Mouse (Mus musculus) hindbrain, embryonic 11.5 days (tissue): ENCODE results near the gene Slc41a3. TPM values are rescaled to one million over a fixed set of nuclear protein-coding genes. Genes with fewer than 3 reads are reported as not detected.

Experiments
- ATAC-seq: fragments of 200-750 bp; cut with Nextera tagmentation; 2 replicates; pipeline ENCODE4 v1.8.0; 2017; ENCODE audit warnings: mild to moderate bottlenecking, moderate TSS enrichment, moderate library complexity; ENCODE audit not compliant: low FRiP score
- DNase-seq: peaks from one replicate; pipeline ENCODE4 v3.0.0-alpha.2; 2015; ENCODE audit warnings: low spot score
- H3K27ac ChIP-seq: fragments of 300-500 bp; sonication (generic); 2 replicates; pipeline ENCODE4 v1.5.1; 2014; ENCODE audit warnings: mild to moderate bottlenecking, low read depth, low read length
- H3K27me3 ChIP-seq: fragments of 300-500 bp; sonication (generic); 2 replicates; pipeline ENCODE4 v1.6.1; 2014; ENCODE audit warnings: mild to moderate bottlenecking, low read length, moderate library complexity, mixed read lengths; ENCODE audit not compliant: control insufficient read depth, insufficient read depth
- H3K36me3 ChIP-seq: fragments of 300-500 bp; sonication (generic); 2 replicates; pipeline ENCODE4 v1.6.1; 2014; ENCODE audit warnings: mild to moderate bottlenecking, low read length, moderate library complexity, mixed read lengths; ENCODE audit not compliant: control insufficient read depth, insufficient read depth
- H3K4me1 ChIP-seq: fragments of 300-500 bp; sonication (generic); replicated peaks from 2 replicates; pipeline ENCODE4 v1.6.1; 2014; ENCODE audit warnings: low read length, mixed read lengths; ENCODE audit not compliant: control insufficient read depth, insufficient read depth
- H3K4me2 ChIP-seq: fragments of 300-500 bp; sonication (generic); replicated peaks from 2 replicates; pipeline ENCODE4 v1.6.1; 2014; ENCODE audit warnings: mild to moderate bottlenecking, low read depth, low read length
- H3K4me3 ChIP-seq: fragments of 300-500 bp; sonication (generic); 2 replicates; pipeline ENCODE4 v1.5.1; 2014; ENCODE audit warnings: low read depth, low read length
- H3K9ac ChIP-seq: fragments of 300-500 bp; sonication (generic); 2 replicates; pipeline ENCODE4 v1.6.1; 2014; ENCODE audit warnings: low read depth, low read length
- H3K9me3 ChIP-seq: fragments of 300-500 bp; sonication (generic); 2 replicates; pipeline ENCODE4 v1.6.1; 2016; ENCODE audit warnings: low read length; ENCODE audit not compliant: control insufficient read depth
- WGBS: fragments of 180-500 bp; shearing (Covaris S2); extraction: QIAGEN DNeasy Blood & Tissue Kit; methylation state at CpG from one replicate; pipeline ENCODE4 v1.1.7; 2014; 5-methylcytosine and 5-hydroxymethylcytosine counted together
- polyA plus RNA-seq: library from polyadenylated mRNA; unstranded; fragments of >200 nt; fragmentation: Nextera tagmentation; extraction: Ambion mirVana; gene quantifications from 2 replicates; pipeline ENCODE4 v1.2.1, GENCODE M21; 2014

Gene Slc41a3
- polyA plus RNA-seq, 1 experiment from 2014 or later, result 3.2 TPM

DNA sequence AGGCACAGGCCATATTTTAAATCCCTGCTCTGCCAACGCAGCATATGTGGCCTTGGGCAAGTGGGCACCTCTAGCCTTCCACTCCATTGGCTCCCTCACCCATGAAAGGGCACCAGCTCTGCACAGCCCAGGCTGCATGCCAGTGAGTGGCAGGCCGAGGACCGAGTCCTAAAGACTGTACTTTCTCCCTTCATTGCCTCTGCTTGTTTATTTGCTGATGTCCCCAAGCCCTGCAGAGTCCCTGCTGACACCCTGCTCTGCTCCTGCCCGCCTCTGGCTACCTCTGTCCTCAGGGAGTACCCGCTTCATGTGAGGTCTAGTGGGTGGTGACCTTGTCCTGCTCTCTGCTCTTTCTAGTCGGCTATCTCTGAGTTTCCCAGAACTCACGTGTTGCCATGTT is 1.4 kb upstream of the Slc41a3 start:
- H3K4me1 ChIP-seq, result no peaks in the 10 kb centered on the region
- peaks cover 2% of the 10 kb centered on the region for H3K27me3 ChIP-seq
- no peak for DNase-seq
- H3K4me3 ChIP-seq, result no peak overlapping the region
- no peak for ATAC-seq
- no peaks in the 10 kb centered on the region for H3K36me3 ChIP-seq
- no peak overlapping the region for H3K9ac ChIP-seq
- no peak overlapping the region for H3K4me2 ChIP-seq
- no peaks in the 10 kb centered on the region for H3K9me3 ChIP-seq
- no peak overlapping the region for H3K27ac ChIP-seq
- 62% methylated on average over 7 of the region's 7 CpGs for WGBS

DNA sequence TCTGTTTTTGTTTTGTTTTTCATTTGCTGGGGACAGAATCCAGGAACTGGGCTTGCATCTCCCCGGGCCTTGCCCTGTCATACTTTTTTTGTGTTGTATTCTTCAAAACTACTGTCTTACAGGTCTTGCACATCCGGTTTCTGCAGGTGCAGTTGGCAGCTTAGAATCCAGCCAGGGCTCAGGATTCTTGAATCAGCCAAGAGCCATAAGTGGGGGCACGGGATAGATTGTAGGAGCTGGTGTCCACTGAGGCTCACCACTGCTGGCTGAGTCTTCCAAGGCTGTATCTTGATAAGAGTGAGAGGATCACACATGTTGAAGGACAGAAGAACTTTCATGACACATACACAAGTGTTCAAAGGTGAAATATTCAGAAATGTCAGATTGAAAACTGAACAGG is 395 bp upstream of the Slc41a3 start:
- Histone ChIP-seq H3K4me1 (no peaks in the 10 kb centered on the region), H3K9me3 (no peaks in the 10 kb centered on the region), H3K9ac (no peak overlapping the region), H3K27me3 (peaks cover 2% of the 10 kb centered on the region), H3K4me3 (peak overlapping the region; percentile 49), H3K27ac (no peak overlapping the region), H3K36me3 (no peaks in the 10 kb centered on the region), H3K4me2 (peak overlapping the region; percentile 66; the same call in 1 of the 2 replicates)
- ATAC-seq, result no peak
- no peak for DNase-seq
- 66% methylated on average over 3 of the region's 3 CpGs for WGBS

DNA sequence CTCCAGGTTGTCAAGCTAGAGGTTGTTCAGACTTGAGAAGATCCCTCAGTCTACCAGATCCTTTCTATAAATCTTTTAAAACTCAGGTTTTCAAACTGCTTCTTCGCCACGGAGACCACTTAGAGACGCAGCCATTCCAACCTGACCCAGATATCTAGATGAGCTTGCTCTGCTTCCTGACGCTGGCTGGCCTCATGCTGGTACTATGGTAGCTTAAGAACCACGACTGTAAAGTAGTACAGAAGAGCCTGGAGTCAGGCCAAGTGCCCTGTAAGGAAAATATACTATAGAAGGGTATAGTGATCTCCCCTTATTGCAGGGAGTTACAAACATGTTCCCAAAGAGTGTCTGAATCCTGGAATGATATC is 757 bp downstream of the Slc41a3 start:
- Histone ChIP-seq H3K9ac (peak overlapping the region; percentile 62), H3K9me3 (no peaks in the 10 kb centered on the region), H3K27ac (no peak overlapping the region), H3K4me1 (no peaks in the 10 kb centered on the region), H3K36me3 (no peaks in the 10 kb centered on the region), H3K27me3 (peaks cover 2% of the 10 kb centered on the region), H3K4me3 (peak overlapping the region; percentile 49), H3K4me2 (peak overlapping the region; percentile 66)
- no peak for ATAC-seq
- 28% methylated on average over 5 of the region's 5 CpGs for WGBS
- DNase-seq, result peak; percentile 20

DNA sequence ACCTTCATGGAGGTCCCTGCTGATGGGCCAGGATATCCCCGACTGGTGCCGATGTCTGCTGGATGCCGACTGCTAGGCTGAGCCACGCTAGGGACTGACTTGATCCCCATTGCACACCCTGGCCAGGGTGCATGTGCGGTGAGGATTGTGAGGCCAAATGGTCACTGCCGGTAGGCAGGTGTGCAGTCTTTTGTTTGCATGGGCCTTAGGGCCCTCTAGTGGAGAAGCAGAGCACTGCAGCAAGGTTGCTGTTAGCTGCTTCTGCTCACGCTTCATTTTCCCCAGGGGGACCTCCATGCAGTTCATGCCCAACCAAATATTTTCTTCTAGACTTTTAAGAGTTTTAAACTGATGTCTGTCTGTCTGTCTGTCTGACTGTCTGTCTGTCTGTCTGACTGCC is 2.0 kb downstream of the Slc41a3 start:
- Histone ChIP-seq H3K9me3 (no peaks in the 10 kb centered on the region), H3K27me3 (peaks cover 2% of the 10 kb centered on the region), H3K9ac (no peak overlapping the region), H3K4me1 (no peaks in the 10 kb centered on the region), H3K4me2 (no peak overlapping the region), H3K27ac (no peak overlapping the region), H3K36me3 (no peaks in the 10 kb centered on the region), H3K4me3 (no peak overlapping the region)
- 22% methylated on average over 7 of the region's 7 CpGs for WGBS
- DNase-seq (peak; percentile 86), ATAC-seq (no peak)

DNA sequence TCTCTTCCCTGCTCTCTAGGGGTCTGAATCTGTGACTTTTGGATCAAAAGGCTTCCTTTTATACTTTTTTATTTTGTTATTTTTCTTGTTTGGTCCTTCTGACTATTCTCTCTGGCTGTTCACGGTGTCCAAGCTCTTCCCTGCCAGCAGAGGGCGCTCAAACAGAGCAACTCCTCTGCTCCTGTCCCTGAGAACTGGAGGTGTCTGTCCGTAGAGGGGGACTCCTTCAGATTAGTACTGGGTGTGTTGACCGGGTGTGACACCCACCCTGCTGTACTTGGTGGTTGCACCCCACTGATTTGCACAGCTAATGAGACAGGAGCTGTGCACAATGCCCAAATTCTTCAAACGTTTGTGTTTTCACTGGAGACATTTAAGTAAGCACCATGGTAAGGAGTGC is 2.7 kb downstream of the Slc41a3 start:
- Histone ChIP-seq H3K4me3 (no peak overlapping the region), H3K36me3 (no peaks in the 10 kb centered on the region), H3K27ac (no peak overlapping the region), H3K27me3 (peaks cover 2% of the 10 kb centered on the region), H3K9ac (no peak overlapping the region), H3K4me2 (no peak overlapping the region), H3K4me1 (no peaks in the 10 kb centered on the region), H3K9me3 (no peaks in the 10 kb centered on the region)
- DNase-seq, result peak; percentile 80
- no peak for ATAC-seq
- WGBS, result 19% methylated on average over 5 of the region's 5 CpGs

DNA sequence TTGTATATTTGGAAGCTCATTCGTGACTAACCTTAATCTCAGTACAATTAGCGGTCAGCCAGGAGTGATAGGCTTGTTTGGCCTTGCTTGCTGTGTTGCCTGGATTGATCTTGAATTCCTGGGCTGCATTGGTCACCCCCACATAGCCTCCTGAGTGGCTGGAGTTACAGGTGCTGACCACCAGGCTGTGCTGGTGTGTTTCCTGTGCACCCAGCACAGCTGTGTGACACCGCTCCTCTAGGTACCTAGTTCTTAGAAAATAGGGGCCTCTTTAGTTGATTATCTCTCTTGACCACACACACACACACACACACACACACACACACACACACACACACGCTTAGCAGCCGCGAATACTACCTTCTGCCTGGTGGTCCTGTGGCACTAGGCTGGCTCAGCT is 3.7 kb downstream of the Slc41a3 start:
- Histone ChIP-seq H3K9ac (no peak overlapping the region), H3K36me3 (no peaks in the 10 kb centered on the region), H3K4me1 (no peaks in the 10 kb centered on the region), H3K27ac (no peak overlapping the region), H3K27me3 (peaks cover 2% of the 10 kb centered on the region), H3K9me3 (no peaks in the 10 kb centered on the region), H3K4me2 (no peak overlapping the region), H3K4me3 (no peak overlapping the region)
- DNase-seq (peak; percentile 25), ATAC-seq (no peak)
- WGBS, result 64% methylated on average over 6 of the region's 6 CpGs

DNA sequence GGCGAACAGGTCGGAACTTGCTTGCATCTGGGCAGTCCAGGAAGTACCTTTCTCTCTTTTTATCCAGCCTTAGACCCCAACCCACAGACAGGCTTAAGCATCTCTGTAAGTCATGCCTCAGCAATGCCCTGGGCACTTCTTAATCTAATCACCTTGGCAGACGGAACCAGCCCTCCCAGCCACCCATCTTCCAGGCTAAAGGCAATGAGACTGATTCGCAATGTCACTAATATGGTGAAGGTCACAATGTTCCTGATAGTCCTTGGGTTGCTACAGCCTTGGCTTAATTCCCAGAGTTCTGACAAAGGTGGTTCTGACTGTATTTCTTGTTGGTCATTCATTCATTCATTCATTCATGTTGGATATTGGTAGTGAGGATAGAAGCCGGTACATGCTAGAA is 5.7 kb downstream of the Slc41a3 start:
- no peaks in the 10 kb centered on the region for H3K9me3 ChIP-seq
- no peak overlapping the region for H3K4me2 ChIP-seq
- WGBS, result 93% methylated on average over 5 of the region's 5 CpGs
- H3K27me3 ChIP-seq, result peaks cover 2% of the 10 kb centered on the region
- H3K4me1 ChIP-seq, result no peaks in the 10 kb centered on the region
- H3K4me3 ChIP-seq, result no peak overlapping the region
- H3K36me3 ChIP-seq, result no peaks in the 10 kb centered on the region
- ATAC-seq, result no peak
- H3K27ac ChIP-seq, result no peak overlapping the region
- no peak for DNase-seq
- H3K9ac ChIP-seq, result no peak overlapping the region

DNA sequence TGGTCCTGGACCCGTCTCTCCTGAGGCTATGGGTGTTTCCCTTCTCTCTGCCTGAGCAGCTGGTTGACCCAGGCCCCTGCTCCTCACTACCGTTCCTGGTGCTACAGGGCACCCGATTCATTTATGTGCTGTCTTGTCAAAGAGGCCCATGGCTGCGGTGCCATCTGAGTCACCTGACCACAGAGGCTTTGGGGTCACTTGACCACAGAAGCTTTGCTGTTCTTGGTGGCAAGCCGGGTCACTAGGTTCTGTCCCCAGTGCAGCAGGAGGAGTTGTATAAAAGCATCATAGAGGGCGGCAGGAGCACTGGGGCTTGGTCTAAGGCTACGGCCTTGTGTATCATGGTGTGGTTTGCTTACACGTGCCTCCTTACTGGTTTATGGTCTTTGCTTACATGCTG is 8.8 kb downstream of the Slc41a3 start:
- Histone ChIP-seq H3K4me3 (no peak overlapping the region), H3K9me3 (no peaks in the 10 kb centered on the region), H3K27ac (no peak overlapping the region), H3K36me3 (no peaks in the 10 kb centered on the region), H3K27me3 (no peaks in the 10 kb centered on the region), H3K4me2 (no peak overlapping the region), H3K9ac (no peak overlapping the region), H3K4me1 (no peaks in the 10 kb centered on the region)
- DNase-seq (no peak), ATAC-seq (no peak)
- WGBS, result 84% methylated on average over 8 of the region's 8 CpGs

DNA sequence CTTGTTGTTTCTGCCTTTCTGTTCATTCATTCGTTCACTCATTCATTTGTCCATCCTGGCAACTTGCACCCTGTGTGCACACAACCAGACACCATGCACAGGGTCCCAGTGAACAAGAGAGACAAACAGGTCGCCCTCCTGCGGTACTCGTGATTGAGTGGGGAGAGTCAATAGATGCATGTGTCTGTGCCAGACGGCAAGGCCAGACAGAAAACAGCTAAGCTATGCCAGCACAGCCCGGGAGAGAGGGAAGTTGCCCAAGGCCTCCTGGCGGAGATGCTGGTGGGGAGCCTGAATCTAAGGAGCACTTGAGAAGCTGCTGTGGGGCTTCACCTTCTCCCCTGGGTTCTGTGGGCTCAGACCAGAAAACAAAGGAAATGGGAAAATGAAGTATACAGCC is 10.8 kb downstream of the Slc41a3 start:
- Histone ChIP-seq H3K4me2 (no peak overlapping the region), H3K4me3 (no peak overlapping the region), H3K9ac (no peak overlapping the region), H3K27ac (no peak overlapping the region), H3K4me1 (no peaks in the 10 kb centered on the region), H3K9me3 (no peaks in the 10 kb centered on the region), H3K27me3 (no peaks in the 10 kb centered on the region), H3K36me3 (no peaks in the 10 kb centered on the region)
- no peak for DNase-seq
- ATAC-seq, result no peak
- 79% methylated on average over 7 of the region's 7 CpGs for WGBS
